Mouse (Mus musculus) intestine, embryonic 16.5 days (tissue): ENCODE measurements around the gene Fasn. TPM values are rescaled to one million over a fixed set of nuclear protein-coding genes. Genes with fewer than 3 reads are reported as not detected.

Source experiments
- polyA plus RNA-seq: library from polyadenylated mRNA; unstranded; fragments of >200 nt; fragmentation: Nextera tagmentation; extraction: Ambion mirVana; gene quantifications from 2 replicates; pipeline ENCODE4 v1.2.1, GENCODE M21; 2015

Fasn gene
- polyA plus RNA-seq, 1 experiment from 2014 or later: 42.0 TPM

Other genes starting within 250 kb of the Fasn start
- 626 and 641 TPM in 2 replicates for gene Arhgdia, start 242.9 kb downstream of the Fasn start, polyA plus RNA-seq
- gene Alyref, start 226.2 kb downstream of the Fasn start, polyA plus RNA-seq: 19.6 and 86.6 TPM in 2 replicates
- gene Anapc11, start 226.1 kb downstream of the Fasn start, polyA plus RNA-seq: 164 and 171 TPM in 2 replicates
- gene Npb, start 216.1 kb downstream of the Fasn start, polyA plus RNA-seq: 2.7 and 3.8 TPM in 2 replicates
- gene Pcyt2, start 206.6 kb downstream of the Fasn start, polyA plus RNA-seq: 393 and 441 TPM in 2 replicates
- 47.7 and 52.9 TPM in 2 replicates for gene Sirt7, start 199.3 kb downstream of the Fasn start, polyA plus RNA-seq
- 16.3 and 16.9 TPM in 2 replicates for gene Mafg, start 190.9 kb downstream of the Fasn start, polyA plus RNA-seq
- gene Pycr1, start 180.8 kb downstream of the Fasn start, polyA plus RNA-seq: 24.8 and 26.6 TPM in 2 replicates
- 0.26 TPM in 1 of 2 replicates, not detected in the other for gene Myadml2, start 176.4 kb downstream of the Fasn start, polyA plus RNA-seq
- 0.54 and 1.0 TPM in 2 replicates for gene Notum, start 163.4 kb downstream of the Fasn start, polyA plus RNA-seq
- 108 and 111 TPM in 2 replicates for gene Aspscr1, start 151.6 kb downstream of the Fasn start, polyA plus RNA-seq
- 159 and 174 TPM in 2 replicates for gene Cenpx, start 110.8 kb downstream of the Fasn start, polyA plus RNA-seq
- 43.0 and 44.4 TPM in 2 replicates for gene Lrrc45, start 110.6 kb downstream of the Fasn start, polyA plus RNA-seq
- gene Rac3, start 103.1 kb downstream of the Fasn start, polyA plus RNA-seq: 30.4 and 31.2 TPM in 2 replicates
- gene Dcxr, start 97.3 kb downstream of the Fasn start, polyA plus RNA-seq: 56.0 and 65.0 TPM in 2 replicates
- 1.7 and 2.3 TPM in 2 replicates for gene Cbr2, start 92.4 kb downstream of the Fasn start, polyA plus RNA-seq
- 5.9 and 7.6 TPM in 2 replicates for gene Hmga1b, start 61.8 kb downstream of the Fasn start, polyA plus RNA-seq
- 40.6 and 40.7 TPM in 2 replicates for gene Rfng, start 40.3 kb downstream of the Fasn start, polyA plus RNA-seq
- 164 and 179 TPM in 2 replicates for gene Gps1, start 40.3 kb downstream of the Fasn start, polyA plus RNA-seq
- gene Dus1l, start 28.1 kb downstream of the Fasn start, polyA plus RNA-seq: 78.6 and 82.0 TPM in 2 replicates
- gene Ccdc57, start 108.3 kb upstream of the Fasn start, polyA plus RNA-seq: 3.6 and 4.3 TPM in 2 replicates
- 83.8 and 92.6 TPM in 2 replicates for gene Slc16a3, start 123.9 kb upstream of the Fasn start, polyA plus RNA-seq
- 93.9 and 97.7 TPM in 2 replicates for gene Csnk1d, start 166.8 kb upstream of the Fasn start, polyA plus RNA-seq
- gene Cd7, start 214.9 kb upstream of the Fasn start, polyA plus RNA-seq: 6.7 and 7.9 TPM in 2 replicates
- gene Sectm1b, start 239.0 kb upstream of the Fasn start, polyA plus RNA-seq: 0.93 and 2.6 TPM in 2 replicates